Mouse (Mus musculus): Measurements from ENCODE around the gene St8sia6.

Gene St8sia6

DNA sequence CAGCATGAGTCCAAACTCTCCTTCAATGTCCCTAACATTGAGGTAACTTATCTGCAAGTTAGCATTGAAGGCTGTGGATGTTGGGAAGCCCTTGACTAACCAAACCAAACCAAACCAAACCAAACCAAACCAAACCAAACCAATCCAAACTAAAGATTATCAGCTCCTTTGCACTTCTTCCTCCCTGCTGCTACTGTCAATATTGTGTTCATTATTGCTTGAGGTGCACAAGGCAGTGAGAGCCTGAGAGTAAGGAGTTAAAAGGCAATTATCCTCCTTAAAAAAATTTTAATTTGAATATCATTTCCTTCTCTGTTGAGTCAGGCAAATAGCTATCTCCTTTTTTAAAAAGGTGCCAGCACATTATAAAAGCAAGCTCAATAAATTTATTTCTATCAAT lies 190.8 kb downstream of the St8sia6 start:
- DNase-seq: no peak

All from liver (tissue).